Mouse (Mus musculus): ENCODE measurements around the gene Xrcc1.

DNA sequence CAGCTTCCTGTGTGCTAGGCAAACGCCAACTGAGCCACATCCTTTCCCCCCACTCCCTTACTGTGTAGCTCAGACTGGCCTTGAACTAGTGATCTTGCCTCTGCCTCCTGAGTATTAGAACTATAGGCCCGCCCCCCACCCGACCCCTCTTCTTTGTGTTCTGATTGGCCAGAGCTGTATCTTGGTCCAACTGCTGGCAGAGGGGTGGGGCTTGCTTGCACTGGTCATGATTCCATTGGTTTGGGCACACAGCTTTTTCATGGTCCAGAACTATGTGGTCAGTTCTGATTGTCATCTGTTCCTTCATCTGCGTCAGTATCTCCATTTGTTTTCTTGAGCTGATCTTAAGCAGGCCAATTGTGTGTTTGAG is 17.7 kb downstream of the Xrcc1 start:
- TF ChIP-seq JUN (IDR thresholded peaks at IDR 0.05; ENCODE audit: insufficient read depth, low read depth, low read length) (no peak), UBTF (IDR thresholded peaks at IDR 0.05; ENCODE audit: low read depth, low read length) (no peak), CTCF (conservative IDR thresholded peaks at IDR 0.05 in 1 of 2, IDR thresholded peaks at IDR 0.05 in 1 of 2; ENCODE audit: low read depth in 2 of 2, low read length in 2 of 2) (no peak), RCOR1 (conservative IDR thresholded peaks at IDR 0.05; ENCODE audit: low read depth, low read length) (no peak), BHLHE40 (IDR thresholded peaks at IDR 0.05; ENCODE audit: low read depth, low read length) (no peak), MAX (IDR thresholded peaks at IDR 0.05; ENCODE audit: low read length) (no peak), ZNF384 (IDR thresholded peaks at IDR 0.05; ENCODE audit: low read depth, low read length) (no peak), KAT2A (IDR thresholded peaks at IDR 0.05; ENCODE audit: insufficient replicate concordance, low read length) (no peak), CHD2 (IDR thresholded peaks at IDR 0.05; ENCODE audit: low read length) (no peak), ZC3H11A (IDR thresholded peaks at IDR 0.05; ENCODE audit: low read depth, low read length) (no peak), HCFC1 (IDR thresholded peaks at IDR 0.05; ENCODE audit: low read depth, low read length) (peak; percentile 18; the same call in 1 of the 2 replicates)
